Mouse (Mus musculus) cerebellum, adult 2 months (tissue): ENCODE results near the gene Prkag2.

Experiments
- CTCF ChIP-seq: fragments of 200-500 bp; IDR thresholded peaks from 2 replicates; pipeline ENCODE4 v1.5.1; 2011; ENCODE audit warnings: low read depth, mild to moderate bottlenecking, control low read depth, low read length, moderate library complexity, borderline replicate concordance; ENCODE audit not compliant: insufficient read depth
- POLR2A ChIP-seq: fragments of 200-500 bp; IDR thresholded peaks from 2 replicates; pipeline ENCODE4 v1.6.1; 2011; ENCODE audit warnings: low read length, control low read depth, borderline replicate concordance; ENCODE audit not compliant: insufficient read depth

DNA sequence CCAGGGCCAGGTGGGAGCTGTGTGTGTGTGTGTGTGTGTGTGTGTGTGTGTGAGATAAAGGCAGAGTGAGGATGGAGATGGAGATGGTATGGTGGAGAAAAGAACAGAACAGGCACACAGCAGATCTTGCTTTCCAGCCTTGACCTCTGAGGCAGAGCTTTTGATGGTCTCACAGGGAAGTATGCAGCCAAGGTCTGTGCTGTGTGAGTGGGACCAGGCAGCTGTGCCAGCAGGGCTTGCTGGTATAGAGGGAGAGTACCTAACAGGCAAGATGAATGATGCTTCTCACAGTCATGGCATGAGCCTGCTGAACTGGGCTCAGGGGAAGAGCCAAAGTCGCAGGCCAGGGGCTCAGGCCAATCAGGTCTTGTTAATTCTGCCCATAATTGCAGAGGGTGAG lies 108.9 kb downstream of the Prkag2 start:
- TF ChIP-seq POLR2A (no peak), CTCF (no peak)
